In the genomic region with DNA sequence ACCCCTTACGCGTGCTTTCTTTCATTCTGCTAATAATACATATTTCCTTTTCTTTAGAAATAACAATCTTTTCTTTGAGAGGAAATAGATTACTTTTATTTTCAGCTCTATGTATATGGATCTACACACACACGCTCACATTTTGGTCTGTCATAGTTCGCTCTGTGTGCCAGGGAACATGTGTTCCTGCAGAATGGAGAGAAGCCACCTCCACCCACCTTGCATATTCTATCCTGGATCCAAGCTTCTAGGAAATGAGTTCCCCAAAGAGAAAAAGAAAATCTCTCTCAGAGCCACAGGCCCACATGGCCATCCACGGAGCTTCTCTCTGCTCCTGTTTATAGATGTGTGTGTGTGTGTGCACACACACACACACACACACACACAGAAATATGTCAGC, we compare ENCODE assay signal across 24 mouse cellular contexts. TPM values are rescaled to one million over a fixed set of nuclear protein-coding genes. Genes with fewer than 3 reads are reported as not detected.
DNase-seq lines count a peak whose midpoint lies in the region; ATAC-seq and TF ChIP-seq lines count a peak whose summit lies in the region.
"Had no signal": no experiment of that assay in that cellular context is flagged by ENCODE, and none has a peak within 500 bp of the region (broad histone marks: within the 10 kb centered on the region; RNA-seq: fewer than 3 reads in every experiment).

No protein-coding gene starts in this region.

- TF ChIP-seq EP300 in liver, postnatal 0 days (IDR thresholded peaks at IDR 0.05; ENCODE audit: low read depth) = no peak

- no peaks in the 10 kb centered on the region for H3K36me3 ChIP-seq in intestine, embryonic 15.5 days
- H3K36me3 ChIP-seq in intestine, embryonic 16.5 days (ENCODE audit: control insufficient read depth, insufficient read depth, low read length) = no peaks in the 10 kb centered on the region
- peaks cover 14% of the 10 kb centered on the region for H3K36me3 ChIP-seq in liver, postnatal 0 days (replicated peaks; ENCODE audit: insufficient read depth, low read length)
- no peaks in the 10 kb centered on the region for H3K36me3 ChIP-seq in forebrain, embryonic 10.5 days (replicated peaks)
- H3K36me3 ChIP-seq: embryonic facial prominence, embryonic 15.5 days; hindbrain, embryonic 10.5 days; liver, embryonic 15.5 days; midbrain, embryonic 13.5 days; neural tube, embryonic 13.5 days had no signal

- no peak for TF ChIP-seq CTCF in layer of hippocampus, adult 2 months (conservative IDR thresholded peaks at IDR 0.05)
- TF ChIP-seq CTCF in liver, postnatal 0 days (IDR thresholded peaks at IDR 0.05; ENCODE audit: low read depth) = no peak

- no peaks in the 10 kb centered on the region for H3K27me3 ChIP-seq in intestine, embryonic 15.5 days (replicated peaks)
- no peaks in the 10 kb centered on the region for H3K27me3 ChIP-seq in intestine, embryonic 16.5 days (replicated peaks; ENCODE audit: control insufficient read depth, insufficient read depth, low read length)
- no peaks in the 10 kb centered on the region for H3K27me3 ChIP-seq in liver, postnatal 0 days (ENCODE audit: insufficient read depth, low read length)
- H3K27me3 ChIP-seq in forebrain, embryonic 10.5 days (ENCODE audit: poor library complexity, severe bottlenecking) = no peaks in the 10 kb centered on the region
- H3K27me3 ChIP-seq: embryonic facial prominence, embryonic 15.5 days; liver, embryonic 15.5 days; midbrain, embryonic 13.5 days; neural tube, embryonic 13.5 days; Patski had no signal

- no peak overlapping the region for H3K4me3 ChIP-seq in intestine, embryonic 15.5 days (replicated peaks)
- no peak overlapping the region for H3K4me3 ChIP-seq in intestine, embryonic 16.5 days (ENCODE audit: low read length)
- H3K4me3 ChIP-seq in layer of hippocampus, adult 2 months = peak overlapping the region; percentile 40
- H3K4me3 ChIP-seq in liver, postnatal 0 days (ENCODE audit: low read depth, low read length) = no peak overlapping the region
- H3K4me3 ChIP-seq in forebrain, embryonic 10.5 days = no peak overlapping the region
- H3K4me3 ChIP-seq: embryonic facial prominence, embryonic 15.5 days; heart, adult 2 months; hindbrain, embryonic 10.5 days; liver, embryonic 15.5 days; midbrain, embryonic 13.5 days; neural tube, embryonic 13.5 days had no signal

- 0 out of 2 replicates have a peak, but pooled peaks have one; percentile 17 for ATAC-seq in intestine, embryonic 15.5 days
- ATAC-seq in intestine, embryonic 16.5 days = no peak
- ATAC-seq in liver, postnatal 0 days = no peak
- ATAC-seq: hindbrain, postnatal 0 days; lung, postnatal 0 days; midbrain, embryonic 13.5 days; Patski had no signal

- no peaks in the 10 kb centered on the region for H3K4me1 ChIP-seq in intestine, embryonic 15.5 days (replicated peaks)
- H3K4me1 ChIP-seq in intestine, embryonic 16.5 days (ENCODE audit: control insufficient read depth, insufficient read depth, low read length) = no peaks in the 10 kb centered on the region
- H3K4me1 ChIP-seq in liver, postnatal 0 days (ENCODE audit: insufficient read depth) = no peaks in the 10 kb centered on the region
- no peaks in the 10 kb centered on the region for H3K4me1 ChIP-seq in forebrain, embryonic 10.5 days
- H3K4me1 ChIP-seq: embryonic facial prominence, embryonic 15.5 days; hindbrain, embryonic 10.5 days; liver, embryonic 15.5 days; midbrain, embryonic 13.5 days; neural tube, embryonic 13.5 days had no signal

- H3K27ac ChIP-seq in intestine, embryonic 15.5 days = no peak overlapping the region
- no peak overlapping the region for H3K27ac ChIP-seq in intestine, embryonic 16.5 days (ENCODE audit: low read length)
- peak overlapping the region; percentile 47 for H3K27ac ChIP-seq in layer of hippocampus, adult 2 months
- no peak overlapping the region for H3K27ac ChIP-seq in liver, postnatal 0 days (ENCODE audit: low read depth)
- H3K27ac ChIP-seq in forebrain, embryonic 10.5 days = no peak overlapping the region
- H3K27ac ChIP-seq: embryonic facial prominence, embryonic 15.5 days; heart, adult 2 months; hindbrain, embryonic 10.5 days; hindbrain, postnatal 0 days; liver, embryonic 15.5 days; midbrain, embryonic 13.5 days; neural tube, embryonic 13.5 days had no signal

- no peaks in the 10 kb centered on the region for H3K9me3 ChIP-seq in intestine, embryonic 15.5 days
- no peaks in the 10 kb centered on the region for H3K9me3 ChIP-seq in intestine, embryonic 16.5 days (ENCODE audit: control insufficient read depth, low read length)
- no peaks in the 10 kb centered on the region for H3K9me3 ChIP-seq in liver, postnatal 0 days (ENCODE audit: low read length)
- H3K9me3 ChIP-seq in forebrain, embryonic 10.5 days = no peaks in the 10 kb centered on the region
- H3K9me3 ChIP-seq: embryonic facial prominence, embryonic 15.5 days; hindbrain, embryonic 10.5 days; liver, embryonic 15.5 days; midbrain, embryonic 13.5 days; neural tube, embryonic 13.5 days had no signal

- no peak overlapping the region for H3K9ac ChIP-seq in intestine, embryonic 15.5 days
- H3K9ac ChIP-seq in intestine, embryonic 16.5 days (ENCODE audit: low read depth, low read length) = no peak overlapping the region
- H3K9ac ChIP-seq in liver, postnatal 0 days (replicated peaks) = no peak overlapping the region
- H3K9ac ChIP-seq: embryonic facial prominence, embryonic 15.5 days; liver, embryonic 15.5 days; midbrain, embryonic 13.5 days; neural tube, embryonic 13.5 days had no signal

- WGBS in intestine, embryonic 15.5 days = 82% methylated on average over 5 of the region's 5 CpGs
- WGBS in intestine, embryonic 16.5 days = 79% methylated on average over 5 of the region's 5 CpGs
- WGBS in liver, postnatal 0 days (ENCODE audit: insufficient replicate concordance) = 89% methylated on average over 5 of the region's 5 CpGs
- 89% methylated on average over 5 of the region's 5 CpGs for WGBS in forebrain, embryonic 10.5 days

- intact Hi-C loops in left cerebral cortex, postnatal 14 days (cut with DNase I) = loop anchor here (5.0 to 10.0 kb wide), 6 partner anchors 104 to 976 kb away; no protein-coding TSS in a partner anchor

- peak; percentile 36 to 56 for DNase-seq in layer of hippocampus, adult 2 months (ENCODE audit: low spot score in 2 of 2)
- peak; percentile 61 to 80 for DNase-seq in left cerebral cortex, postnatal 14 days (ENCODE audit: low spot score in 2 of 2)
- peak; percentile 66 to 77 for DNase-seq in right cerebral cortex, postnatal 36 days (ENCODE audit: low spot score in 2 of 2)
- no peak for DNase-seq in liver, postnatal 0 days
- DNase-seq in testis, postnatal 14 days (ENCODE audit: low spot score) = no peak
- DNase-seq in forebrain, embryonic 10.5 days (ENCODE audit: extremely low spot score, low spot score) = no peak
- DNase-seq: adrenal gland, postnatal 10 days; cerebellum, adult 11-12 months; gastrocnemius, postnatal 25 days; heart, adult 2 months; kidney, adult 18-20 months; thymus, postnatal 36 days had no signal

- no peak overlapping the region for H3K4me2 ChIP-seq in intestine, embryonic 15.5 days (replicated peaks)
- no peak overlapping the region for H3K4me2 ChIP-seq in intestine, embryonic 16.5 days (ENCODE audit: low read depth, low read length)
- H3K4me2 ChIP-seq in liver, postnatal 0 days (ENCODE audit: low read depth, low read length) = no peak overlapping the region
- H3K4me2 ChIP-seq: embryonic facial prominence, embryonic 15.5 days; liver, embryonic 15.5 days; midbrain, embryonic 13.5 days; neural tube, embryonic 13.5 days had no signal

RNA-seq across cellular contexts. Expression of gene Ifih1, which starts 17.7 kb away (rescaled TPM):
- 5.2 and 7.0 TPM in 2 replicates for polyA plus RNA-seq in intestine, embryonic 15.5 days (2015; fragmentation: Nextera tagmentation; extraction: Ambion mirVana)
- polyA plus RNA-seq in intestine, embryonic 16.5 days (2015; fragmentation: Nextera tagmentation; extraction: Ambion mirVana) = 6.0 and 6.4 TPM in 2 replicates
- 1 to 10 TPM; 1.8 to 2.0 TPM for total RNA-seq in layer of hippocampus, adult 2 months (2021)
- 1 to 10 TPM; 2.1 to 2.9 TPM for total RNA-seq in left cerebral cortex, postnatal 14 days (2021)
- polyA plus RNA-seq in liver, postnatal 0 days (2015; fragmentation: Nextera tagmentation; extraction: Ambion mirVana) = 5.9 and 6.2 TPM in 2 replicates
- 0.95 and 1.0 TPM in 2 replicates for polyA plus RNA-seq in forebrain, embryonic 10.5 days (2016; fragmentation: Nextera tagmentation; extraction: Ambion mirVana)

RNA-seq across cellular contexts. Expression of gene Gca, which starts 35.7 kb away (rescaled TPM):
- 8.8 and 9.4 TPM in 2 replicates for polyA plus RNA-seq in intestine, embryonic 15.5 days (2015; fragmentation: Nextera tagmentation; extraction: Ambion mirVana)
- polyA plus RNA-seq in intestine, embryonic 16.5 days (2015; fragmentation: Nextera tagmentation; extraction: Ambion mirVana) = 7.2 and 7.6 TPM in 2 replicates
- 10 to 100 TPM; 13.5 to 15.3 TPM for total RNA-seq in layer of hippocampus, adult 2 months (2021)
- total RNA-seq in left cerebral cortex, postnatal 14 days (2021) = 10 to 100 TPM; 12.0 to 15.3 TPM
- 5.1 and 5.2 TPM in 2 replicates for polyA plus RNA-seq in liver, postnatal 0 days (2015; fragmentation: Nextera tagmentation; extraction: Ambion mirVana)
- 2.7 and 2.9 TPM in 2 replicates for polyA plus RNA-seq in forebrain, embryonic 10.5 days (2016; fragmentation: Nextera tagmentation; extraction: Ambion mirVana)

RNA-seq across cellular contexts. Expression of gene Fap, which starts 54.5 kb away (rescaled TPM):
- polyA plus RNA-seq in intestine, embryonic 15.5 days (2015; fragmentation: Nextera tagmentation; extraction: Ambion mirVana) = 11.9 and 12.4 TPM in 2 replicates
- 10.0 and 10.5 TPM in 2 replicates for polyA plus RNA-seq in intestine, embryonic 16.5 days (2015; fragmentation: Nextera tagmentation; extraction: Ambion mirVana)
- total RNA-seq in layer of hippocampus, adult 2 months (2021) = under 1 TPM; 0.74 to 0.88 TPM
- 1 to 10 TPM; 3.3 to 3.6 TPM for total RNA-seq in left cerebral cortex, postnatal 14 days (2021)
- 0.15 and 0.20 TPM in 2 replicates for polyA plus RNA-seq in liver, postnatal 0 days (2015; fragmentation: Nextera tagmentation; extraction: Ambion mirVana)
- 5.4 and 7.1 TPM in 2 replicates for polyA plus RNA-seq in forebrain, embryonic 10.5 days (2016; fragmentation: Nextera tagmentation; extraction: Ambion mirVana)
- total RNA-seq: ES-E14 had no signal
- polyA plus RNA-seq: Patski; testis, adult 2 months had no signal

Comparison
In these comparisons a context has a peak if more than half of its experiments do, and no peak if none do; other contexts are left out.
1. DNase-seq: peak in layer of hippocampus, adult 2 months (2 of 2), left cerebral cortex, postnatal 14 days (2 of 2) and right cerebral cortex, postnatal 36 days (2 of 2); none in liver, postnatal 0 days (single experiment), testis, postnatal 14 days (single experiment) and forebrain, embryonic 10.5 days (single experiment).